Mouse (Mus musculus): ENCODE results near the gene Pcolce2.

- TF ChIP-seq CTCF (IDR thresholded peaks at IDR 0.05; ENCODE audit: low read depth) = no peak
- TF ChIP-seq EP300 (IDR thresholded peaks at IDR 0.05; ENCODE audit: low read depth) = no peak
These were observed 57.6 kb downstream of the Pcolce2 start for GRCm38 (mm10) chr9:95695023-95695422.
